Mouse (Mus musculus): ENCODE measurements around the gene Tmem125. TPM values are rescaled to one million over a fixed set of nuclear protein-coding genes. Genes with fewer than 3 reads are reported as not detected.

The Tmem125 gene
- total RNA-seq (2014; rRNA removed) = 0.19 and 0.22 TPM in 2 replicates
- 0.14 and 0.23 TPM in 2 replicates for polyA plus RNA-seq (2015; fragmentation: Nextera tagmentation; extraction: Ambion mirVana)

DNA sequence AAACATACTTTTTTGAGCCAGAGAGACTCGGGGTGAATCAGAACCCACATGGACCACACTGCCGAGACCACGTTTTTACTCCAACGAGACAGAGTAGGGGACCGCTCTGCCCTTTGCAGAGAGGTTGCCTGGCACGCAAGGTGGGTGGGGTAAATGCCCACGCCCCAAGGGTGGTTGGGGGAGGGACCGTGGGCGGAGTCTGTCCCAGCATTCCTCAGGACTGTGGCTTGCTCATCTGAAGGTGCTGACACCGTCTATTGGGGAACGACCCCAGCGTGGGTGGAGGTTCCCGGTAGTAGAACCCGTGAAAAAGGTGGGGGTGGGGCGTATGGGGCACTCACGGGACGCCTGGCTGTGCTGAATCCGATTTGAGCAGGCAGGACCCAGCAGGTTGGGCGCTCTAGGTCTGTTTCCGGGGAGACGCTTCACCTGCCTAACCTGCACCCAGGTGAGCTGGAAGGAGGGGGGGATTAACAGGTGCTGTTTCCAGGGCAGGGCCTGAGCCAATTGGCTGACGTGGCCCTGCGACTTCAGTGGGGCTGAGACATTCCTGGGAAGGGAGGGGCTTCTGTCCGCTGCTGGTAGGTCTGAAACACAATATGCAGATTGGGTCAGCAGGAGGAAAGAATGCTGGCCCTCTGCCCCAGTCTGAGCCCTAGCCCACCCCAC, at the start of gene Tmem125:
TSS of gene Tmem125 (minus strand) at position 453 of the 669 bp plus-strand sequence.
- DNase-seq (ENCODE audit: low spot score) (no peak), ATAC-seq (ENCODE audit: low FRiP score) (peak; percentile 38; the same call in 1 of the 2 replicates)
- Histone ChIP-seq H3K4me1 (ENCODE audit: insufficient read depth, low read length) (no peaks in the 10 kb centered on the region), H3K9ac (replicated peaks; ENCODE audit: low read length, poor library complexity, severe bottlenecking) (peak within 1 kb of the TSS; percentile 20; the same call in 1 of the 2 replicates), H3K4me3 (ENCODE audit: low read depth, low read length) (peak within 1 kb of the TSS; percentile 26), H3K27me3 (ENCODE audit: insufficient read depth, low read length) (peaks cover 4% of the 10 kb centered on the region; the same call in 1 of the 2 replicates), H3K9me3 (ENCODE audit: low read length) (no peaks in the 10 kb centered on the region), H3K36me3 (ENCODE audit: insufficient read depth, low read length) (no peaks in the 10 kb centered on the region), H3K27ac (ENCODE audit: low read depth, low read length) (no peak within 1 kb of the TSS), H3K4me2 (ENCODE audit: low read depth, low read length, poor library complexity, severe bottlenecking) (peak within 1 kb of the TSS; percentile 53)
- WGBS = 4% methylated on average over 24 of the region's 24 CpGs
- no peak for TF ChIP-seq CTCF (IDR thresholded peaks at IDR 0.05)

DNA sequence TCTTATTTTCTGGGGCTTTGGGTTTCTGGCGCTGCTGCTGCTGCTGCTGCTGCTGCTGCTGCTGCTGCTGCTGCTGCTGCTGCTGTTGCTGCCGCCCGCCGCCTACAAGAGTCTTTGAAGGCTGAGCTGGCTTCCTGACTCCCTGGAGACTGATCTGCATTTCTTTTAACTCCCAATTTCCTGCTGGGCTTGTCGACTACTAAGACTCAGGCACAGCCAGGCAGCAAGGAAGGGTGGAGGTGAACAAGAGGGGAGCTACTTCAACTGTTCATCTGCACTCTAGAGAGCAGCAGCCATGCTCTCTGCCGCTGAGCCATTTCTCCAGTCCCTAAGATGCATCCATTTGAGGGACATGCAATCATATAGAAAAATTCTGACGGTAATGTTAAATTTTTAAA, 45.9 kb upstream of the Tmem125 start:
- peak overlapping the region; percentile 44 for H3K27ac ChIP-seq (ENCODE audit: low read depth, low read length)
- no peak overlapping the region for H3K9ac ChIP-seq (replicated peaks; ENCODE audit: low read length, poor library complexity, severe bottlenecking)
- peak; percentile 31 for DNase-seq (ENCODE audit: low spot score)
- H3K9me3 ChIP-seq (ENCODE audit: low read length) = no peaks in the 10 kb centered on the region
- 2% methylated on average over 7 of the region's 7 CpGs for WGBS
- H3K4me2 ChIP-seq (ENCODE audit: low read depth, low read length, poor library complexity, severe bottlenecking) = no peak overlapping the region
- H3K27me3 ChIP-seq (ENCODE audit: insufficient read depth, low read length) = no peaks in the 10 kb centered on the region
- no peaks in the 10 kb centered on the region for H3K36me3 ChIP-seq (ENCODE audit: insufficient read depth, low read length)
- H3K4me1 ChIP-seq (ENCODE audit: insufficient read depth, low read length) = no peaks in the 10 kb centered on the region
- no peak for TF ChIP-seq CTCF (IDR thresholded peaks at IDR 0.05)
- H3K4me3 ChIP-seq (ENCODE audit: low read depth, low read length) = no peak overlapping the region
- ATAC-seq (ENCODE audit: low FRiP score) = no peak

DNA sequence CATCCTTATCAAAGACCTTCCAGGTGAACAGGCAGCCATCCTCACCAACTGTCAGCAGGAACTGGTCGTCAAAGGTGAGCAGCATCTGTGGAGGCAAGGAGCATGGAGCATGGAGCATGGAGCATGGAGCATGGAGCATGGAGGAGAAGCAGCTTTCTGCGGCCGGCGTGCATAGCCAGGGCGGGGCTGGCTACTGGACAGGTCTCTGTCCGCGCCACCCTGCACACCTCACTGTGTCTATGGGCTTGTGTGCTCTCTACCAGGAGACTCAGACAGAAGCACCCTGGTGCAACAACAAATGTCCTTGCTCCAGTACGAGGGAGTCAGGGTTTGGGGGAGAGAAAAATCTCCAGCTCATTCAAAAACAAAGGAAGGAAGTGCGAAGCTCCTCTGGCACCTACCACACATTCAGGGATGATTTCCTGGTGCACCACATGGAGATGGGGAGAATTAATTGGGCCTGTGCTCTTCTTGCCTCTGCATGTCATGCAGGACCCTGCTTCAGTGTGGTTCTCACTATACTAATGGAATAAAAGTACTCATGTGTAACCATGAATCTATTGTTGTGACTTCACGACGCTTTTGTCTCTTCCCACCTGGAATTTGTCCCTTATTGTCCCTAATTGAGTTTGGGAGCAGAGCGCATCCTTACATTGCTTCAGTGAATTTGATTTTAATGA, 45.3 kb upstream of the Tmem125 start:
- H3K27ac ChIP-seq (ENCODE audit: low read depth, low read length) = peak overlapping the region; percentile 44

DNA sequence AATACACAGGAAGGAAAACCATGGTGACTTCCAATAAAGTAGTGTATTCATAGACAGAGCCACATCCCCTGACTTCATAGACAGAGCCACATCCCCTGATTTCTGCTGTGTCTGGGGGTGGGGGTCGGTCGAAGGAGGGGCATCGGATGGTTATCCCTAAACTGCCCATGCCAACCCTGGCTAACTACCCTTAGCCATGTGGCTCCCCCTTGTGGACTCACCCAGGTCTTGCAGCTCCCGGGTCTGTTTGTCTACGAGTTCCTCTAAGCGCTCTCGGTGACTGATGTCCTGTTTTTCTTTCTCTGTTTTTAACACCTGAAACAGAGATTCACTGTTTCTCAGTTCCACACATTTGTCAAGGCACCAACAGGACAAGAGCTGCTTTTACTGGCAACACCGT, 38.8 kb upstream of the Tmem125 start:
- no peaks in the 10 kb centered on the region for H3K4me1 ChIP-seq (ENCODE audit: insufficient read depth, low read length)
- ATAC-seq (ENCODE audit: low FRiP score) (no peak), DNase-seq (ENCODE audit: low spot score) (no peak)
- no peak for TF ChIP-seq CTCF (IDR thresholded peaks at IDR 0.05)
- H3K27me3 ChIP-seq (ENCODE audit: insufficient read depth, low read length) = no peaks in the 10 kb centered on the region
- 97% methylated on average over 8 of the region's 8 CpGs for WGBS
- H3K9me3 ChIP-seq (ENCODE audit: low read length) = no peaks in the 10 kb centered on the region
- H3K36me3 ChIP-seq (ENCODE audit: insufficient read depth, low read length) = no peaks in the 10 kb centered on the region
- H3K4me2 ChIP-seq (ENCODE audit: low read depth, low read length, poor library complexity, severe bottlenecking) = no peak overlapping the region
- no peak overlapping the region for H3K27ac ChIP-seq (ENCODE audit: low read depth, low read length)
- no peak overlapping the region for H3K4me3 ChIP-seq (ENCODE audit: low read depth, low read length)
- H3K9ac ChIP-seq (replicated peaks; ENCODE audit: low read length, poor library complexity, severe bottlenecking) = no peak overlapping the region

More for the DNA sequence above, 45.3 kb upstream of the Tmem125 start:
- DNase-seq (ENCODE audit: low spot score) (no peak), ATAC-seq (ENCODE audit: low FRiP score) (no peak)
- Histone ChIP-seq H3K36me3 (ENCODE audit: insufficient read depth, low read length) (no peaks in the 10 kb centered on the region), H3K9me3 (ENCODE audit: low read length) (no peaks in the 10 kb centered on the region), H3K4me3 (ENCODE audit: low read depth, low read length) (no peak overlapping the region), H3K27me3 (ENCODE audit: insufficient read depth, low read length) (no peaks in the 10 kb centered on the region), H3K9ac (replicated peaks; ENCODE audit: low read length, poor library complexity, severe bottlenecking) (no peak overlapping the region), H3K4me1 (ENCODE audit: insufficient read depth, low read length) (no peaks in the 10 kb centered on the region), H3K4me2 (ENCODE audit: low read depth, low read length, poor library complexity, severe bottlenecking) (no peak overlapping the region)
- no peak for TF ChIP-seq CTCF (IDR thresholded peaks at IDR 0.05)
- WGBS = 59% methylated on average over 12 of the region's 12 CpGs

DNA sequence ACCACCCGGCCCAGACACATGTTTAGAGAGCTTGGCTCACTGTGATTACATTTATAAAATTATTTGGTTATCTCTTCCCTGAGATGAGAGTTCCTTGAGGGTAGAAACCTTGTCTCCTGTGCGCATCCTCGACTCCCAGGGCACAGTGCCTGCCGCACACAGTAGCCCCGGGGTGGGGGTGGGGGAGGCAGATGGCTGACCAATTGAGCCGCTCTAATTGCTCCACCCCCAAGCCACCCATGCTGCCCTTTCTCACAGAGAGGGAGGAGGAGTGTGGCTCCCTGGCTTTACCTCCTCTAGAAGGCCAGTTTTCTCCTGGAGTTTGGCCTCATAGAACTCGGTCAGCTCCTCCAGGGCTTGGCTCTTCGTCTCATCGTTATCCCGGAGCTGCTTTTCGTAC, 37.7 kb upstream of the Tmem125 start:
- Histone ChIP-seq H3K4me1 (ENCODE audit: insufficient read depth, low read length) (no peaks in the 10 kb centered on the region), H3K4me2 (ENCODE audit: low read depth, low read length, poor library complexity, severe bottlenecking) (no peak overlapping the region), H3K27me3 (ENCODE audit: insufficient read depth, low read length) (no peaks in the 10 kb centered on the region), H3K36me3 (ENCODE audit: insufficient read depth, low read length) (no peaks in the 10 kb centered on the region), H3K9me3 (ENCODE audit: low read length) (no peaks in the 10 kb centered on the region), H3K4me3 (ENCODE audit: low read depth, low read length) (no peak overlapping the region), H3K27ac (ENCODE audit: low read depth, low read length) (no peak overlapping the region), H3K9ac (replicated peaks; ENCODE audit: low read length, poor library complexity, severe bottlenecking) (no peak overlapping the region)
- TF ChIP-seq CTCF (IDR thresholded peaks at IDR 0.05) = no peak
- 35% methylated on average over 11 of the region's 11 CpGs for WGBS
- DNase-seq (ENCODE audit: low spot score) (no peak), ATAC-seq (ENCODE audit: low FRiP score) (no peak)

DNA sequence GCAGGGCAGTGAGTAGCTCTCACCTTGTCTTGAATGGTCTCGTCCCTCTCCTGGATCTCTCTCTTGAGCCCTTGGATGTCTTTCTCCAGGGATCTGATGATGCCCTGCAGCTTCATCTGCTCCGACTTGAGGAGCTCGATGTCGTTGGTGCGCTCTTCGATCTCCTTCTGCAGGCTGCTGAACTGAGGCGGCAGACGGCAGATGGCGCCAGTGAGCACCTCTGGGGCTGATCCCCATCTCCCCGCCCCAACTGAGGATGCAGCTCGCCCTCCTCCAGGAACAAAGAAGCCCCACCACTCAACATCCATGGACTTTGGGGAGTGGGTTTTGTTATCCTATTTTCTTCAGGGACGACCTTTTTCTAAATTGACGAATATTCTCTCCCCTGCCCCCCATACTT, 35.5 kb upstream of the Tmem125 start:
- Histone ChIP-seq H3K27ac (ENCODE audit: low read depth, low read length) (no peak overlapping the region), H3K27me3 (ENCODE audit: insufficient read depth, low read length) (no peaks in the 10 kb centered on the region), H3K9ac (replicated peaks; ENCODE audit: low read length, poor library complexity, severe bottlenecking) (no peak overlapping the region), H3K36me3 (ENCODE audit: insufficient read depth, low read length) (no peaks in the 10 kb centered on the region), H3K4me1 (ENCODE audit: insufficient read depth, low read length) (no peaks in the 10 kb centered on the region), H3K9me3 (ENCODE audit: low read length) (no peaks in the 10 kb centered on the region), H3K4me3 (ENCODE audit: low read depth, low read length) (no peak overlapping the region), H3K4me2 (ENCODE audit: low read depth, low read length, poor library complexity, severe bottlenecking) (no peak overlapping the region)
- DNase-seq (ENCODE audit: low spot score) = no peak
- no peak for ATAC-seq (ENCODE audit: low FRiP score)
- 49% methylated on average over 13 of the region's 13 CpGs for WGBS
- TF ChIP-seq CTCF (IDR thresholded peaks at IDR 0.05) = peak; percentile 57

Measured in midbrain, postnatal 0 days (tissue).